Mouse (Mus musculus): ENCODE results near the gene Smco1. TPM values are rescaled to one million over a fixed set of nuclear protein-coding genes. Genes with fewer than 3 reads are reported as not detected.
"Not testable (repeated sequence)": the region's sequence is repeated elsewhere in the genome, so short reads cannot be mapped to it uniquely, and the experiment has no call there.

The Smco1 gene
- total RNA-seq (2021): not detected
- not detected in 2 replicates for polyA plus RNA-seq (2012; rRNA removed)
- long read RNA-seq: 0 reads

DNA sequence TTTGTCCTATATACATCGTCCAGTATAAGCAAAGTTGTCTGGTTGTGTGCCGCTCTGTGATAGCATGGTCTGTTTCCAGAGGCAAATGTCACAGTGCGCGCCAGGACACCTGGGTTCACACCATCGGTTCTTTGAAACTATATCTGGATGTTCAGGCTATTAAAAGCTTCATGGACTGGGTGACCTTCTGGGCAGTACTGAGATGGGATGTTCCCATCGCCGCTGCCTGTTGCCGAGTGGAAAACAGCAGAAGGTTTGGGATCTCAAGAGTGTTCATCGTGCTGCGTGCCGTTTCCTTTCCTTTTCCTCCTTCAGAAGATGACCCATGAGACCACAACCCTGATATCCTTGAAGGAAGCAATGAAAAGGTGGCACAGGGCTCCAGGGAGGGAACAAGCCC, at the start of gene Smco1:
Smco1 (plus strand) TSS at position 178 of the 400 bp plus-strand sequence.
- no peak for DNase-seq

- DNase-seq: no peak
Observed at GRCm38 (mm10) chr16:32221803-32222202, 49.5 kb upstream of the Smco1 start.

- DNase-seq: no peak
Observed at GRCm38 (mm10) chr16:32222399-32222798, 48.9 kb upstream of the Smco1 start.

- peak; percentile 81 for DNase-seq
Observed at GRCm38 (mm10) chr16:32232050-32232449, 39.2 kb upstream of the Smco1 start.

GRCm38 (mm10) chr16:32237930-32238680, 33.2 kb upstream of the Smco1 start:
- DNase-seq: peak; percentile 51

DNA sequence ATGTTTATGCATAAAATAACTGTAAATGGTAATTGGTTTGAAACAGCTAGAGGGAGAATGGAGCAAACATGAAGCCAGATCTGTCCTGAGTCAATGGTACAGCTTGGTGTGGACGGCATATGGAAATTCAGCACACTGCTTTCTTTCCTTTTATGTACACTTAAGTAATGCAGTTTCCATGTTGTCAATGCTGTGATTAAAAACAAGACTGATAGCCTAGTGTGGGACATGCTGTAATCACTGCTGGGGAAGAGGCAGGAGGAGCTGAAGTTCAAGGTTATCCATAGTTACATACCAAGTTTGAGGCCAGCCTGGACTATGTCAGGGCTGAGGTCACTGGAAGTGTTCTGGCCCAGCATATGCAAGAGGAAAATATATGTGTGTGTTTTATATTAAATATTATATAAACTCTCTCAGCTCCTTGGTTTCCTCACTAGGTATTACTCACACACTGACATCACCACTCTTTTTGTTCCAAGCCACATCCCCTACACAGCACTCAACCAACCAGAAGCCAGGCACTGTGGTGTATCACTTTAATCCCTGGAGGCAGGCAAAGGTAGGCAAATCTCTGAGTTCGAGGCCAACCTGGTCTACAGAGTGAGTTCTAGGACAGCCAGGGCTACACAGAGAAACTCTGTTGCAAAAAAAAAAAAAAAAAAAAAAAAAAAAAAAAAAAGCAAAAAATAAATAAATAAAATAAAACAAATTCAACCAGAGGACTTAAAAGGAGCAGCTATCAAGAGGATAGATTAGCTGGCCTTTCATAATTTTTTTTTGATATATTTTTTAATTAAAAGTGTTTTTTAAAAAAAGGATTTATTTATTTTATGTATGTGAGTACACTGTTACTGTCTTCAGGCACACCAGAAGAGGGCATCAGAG, 31.6 kb upstream of the Smco1 start:
- DNase-seq: peak; percentile 40

DNA sequence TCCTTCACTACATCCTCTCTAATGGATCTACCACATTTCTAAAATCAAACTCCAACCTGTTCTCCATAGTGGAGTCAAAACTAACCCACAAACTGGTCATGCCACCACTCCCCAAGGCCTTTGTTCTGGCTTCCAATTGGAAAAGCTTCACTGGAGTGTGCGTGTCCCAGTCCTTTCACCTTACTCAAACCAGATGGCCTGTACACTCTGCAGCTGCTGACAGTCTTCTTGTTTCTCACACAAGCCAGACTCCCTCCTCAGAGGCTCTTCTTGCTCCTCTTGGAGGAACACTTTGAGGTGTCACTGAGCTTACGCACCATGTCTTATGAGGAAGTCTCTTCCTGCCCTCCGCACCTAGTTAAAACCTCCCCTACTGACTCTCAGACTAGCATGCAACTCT, 27.4 kb upstream of the Smco1 start:
- no peak for DNase-seq

DNA sequence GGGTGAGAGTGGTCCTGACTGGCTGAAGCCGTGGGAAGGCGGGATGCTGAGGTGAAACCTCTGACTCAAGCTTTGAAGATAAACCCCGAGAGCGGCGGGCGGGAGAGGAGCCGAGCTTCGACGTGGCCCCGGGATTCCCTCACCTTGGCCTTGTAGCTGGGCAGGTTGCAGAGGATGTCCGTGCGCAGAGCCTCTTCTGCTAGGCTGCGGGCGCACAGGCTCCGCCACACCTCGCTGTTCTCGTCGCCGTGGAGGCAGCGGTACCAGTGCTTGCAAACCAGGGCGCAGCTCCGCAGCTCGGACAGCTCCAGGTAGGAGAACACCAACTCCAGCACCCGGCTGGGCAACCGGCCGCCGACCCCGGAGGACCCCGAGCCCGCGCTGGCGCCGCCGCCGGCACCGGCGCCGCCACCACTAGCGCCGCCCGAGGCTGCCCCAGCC, 24.9 kb upstream of the Smco1 start:
- DNase-seq: peak; percentile 71

DNA sequence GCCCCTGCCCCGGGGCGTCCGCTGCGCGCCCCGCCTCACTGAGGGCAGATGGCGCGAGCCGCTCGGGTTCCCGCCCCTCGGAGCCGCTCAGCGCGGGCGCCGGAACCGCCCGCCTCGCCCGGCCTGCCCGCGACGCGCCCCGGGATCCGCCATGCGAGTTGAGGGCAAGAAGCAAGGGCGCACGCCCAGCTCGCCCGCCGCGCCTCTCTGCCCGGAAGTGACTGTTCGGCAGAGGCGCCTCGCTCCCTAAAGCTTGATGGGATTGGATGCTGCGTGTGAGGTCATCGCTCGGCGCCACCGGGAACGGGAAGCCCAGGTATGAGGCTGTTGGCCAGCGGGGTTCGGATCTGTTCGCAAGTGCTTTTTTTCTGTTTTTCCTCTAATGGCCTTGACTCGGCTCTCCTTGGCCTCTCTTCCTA, 24.3 kb upstream of the Smco1 start, which contains the start of the genes Fbxo45 and Wdr53:
Fbxo45 (minus strand) TSS at position 207 of the 419 bp plus-strand sequence.
Wdr53 (plus strand) TSS at position 276 of the 419 bp plus-strand sequence.
- DNase-seq: peak; percentile 99

DNA sequence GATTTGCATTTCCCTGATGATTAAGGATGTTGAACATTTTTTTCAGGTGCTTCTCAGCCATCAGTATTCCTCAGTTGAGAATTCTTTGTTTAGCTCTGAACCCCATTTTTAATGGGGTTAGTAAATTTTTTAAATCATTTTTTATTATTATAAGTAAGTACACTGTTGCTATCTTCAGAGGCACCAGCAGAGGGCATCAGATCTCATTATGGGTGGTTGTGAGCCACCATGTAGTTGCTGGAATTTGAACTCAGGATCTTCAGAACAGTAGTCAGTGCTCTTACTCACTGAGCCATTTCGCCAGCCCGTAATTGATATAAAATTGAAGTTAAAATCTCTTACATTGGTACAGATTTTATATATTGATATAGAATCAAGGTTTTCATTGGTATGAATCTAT, 7.0 kb upstream of the Smco1 start:
- peak; percentile 22 for DNase-seq

DNA sequence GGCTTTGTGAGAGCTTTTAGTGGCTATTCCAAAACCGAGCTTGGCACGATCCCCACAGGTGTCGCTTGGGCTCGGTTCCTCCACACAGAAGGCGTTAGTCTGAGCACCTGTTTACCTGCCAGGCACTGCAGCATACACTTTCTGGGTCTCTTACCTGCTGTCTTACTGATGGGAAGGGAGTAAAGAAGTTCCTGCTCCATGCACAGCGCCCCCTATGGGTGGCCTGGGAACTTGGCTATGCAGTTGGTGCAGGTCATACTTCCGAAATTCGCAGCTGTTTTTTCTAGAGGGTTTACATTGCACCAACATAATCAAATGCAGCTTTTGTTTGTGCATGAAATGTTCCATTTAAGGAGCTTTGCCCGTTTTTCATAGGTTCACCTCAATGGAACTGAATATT, 2.1 kb downstream of the Smco1 start:
- DNase-seq: no peak

DNA sequence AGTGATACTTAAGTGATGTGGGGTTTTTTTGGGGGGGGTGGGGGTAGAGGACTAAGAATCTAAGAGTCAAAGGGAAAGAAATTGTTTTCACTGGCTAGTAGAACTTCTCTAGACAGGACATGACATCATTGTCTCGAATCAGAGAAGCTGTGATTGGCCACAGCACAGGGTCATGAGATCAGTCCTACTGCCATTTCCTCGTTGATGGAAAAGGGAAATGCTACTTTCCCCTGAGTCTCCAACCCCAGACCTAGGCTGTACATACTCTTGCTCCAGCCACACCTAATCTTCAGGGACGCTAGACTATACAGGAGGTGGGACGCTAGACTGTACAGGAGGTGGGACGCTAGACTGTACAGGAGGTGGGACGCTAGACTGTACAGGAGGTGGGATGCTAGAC, 3.8 kb downstream of the Smco1 start:
- DNase-seq: no peak

DNA sequence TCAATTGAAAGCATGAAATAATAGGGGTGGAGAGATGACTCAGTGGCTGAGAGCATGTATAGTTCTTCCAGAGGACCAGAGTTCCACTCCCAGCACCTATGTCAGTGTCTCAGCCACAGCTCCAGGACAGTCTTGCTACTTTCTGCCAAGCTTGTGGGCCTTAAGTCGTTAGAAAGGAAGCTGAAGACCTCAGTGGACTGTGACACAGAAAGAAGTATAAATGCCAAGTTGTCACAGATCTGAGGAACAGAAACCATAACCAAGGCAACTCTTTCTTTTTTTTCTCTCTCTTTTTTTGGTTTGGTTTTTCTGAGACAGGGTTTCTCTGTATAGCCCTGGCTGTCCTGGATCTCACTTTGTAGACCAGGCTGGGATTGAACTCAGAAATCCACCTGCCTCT, 4.6 kb downstream of the Smco1 start:
- no peak for DNase-seq

- peak; percentile 95 for DNase-seq
Observed at GRCm38 (mm10) chr16:32277308-32278256, 6.3 kb downstream of the Smco1 start, which contains the start of gene Rnf168. Gene Rnf168, plus strand, starts transcription at chr16:32277459.

- DNase-seq: peak; percentile 19
Observed at GRCm38 (mm10) chr16:32278396-32278795, 7.1 kb downstream of the Smco1 start.

- no peak for DNase-seq
Observed at GRCm38 (mm10) chr16:32280211-32280610, 8.9 kb downstream of the Smco1 start.

- DNase-seq: no peak
Observed at GRCm38 (mm10) chr16:32282608-32283007, 11.3 kb downstream of the Smco1 start.

DNA sequence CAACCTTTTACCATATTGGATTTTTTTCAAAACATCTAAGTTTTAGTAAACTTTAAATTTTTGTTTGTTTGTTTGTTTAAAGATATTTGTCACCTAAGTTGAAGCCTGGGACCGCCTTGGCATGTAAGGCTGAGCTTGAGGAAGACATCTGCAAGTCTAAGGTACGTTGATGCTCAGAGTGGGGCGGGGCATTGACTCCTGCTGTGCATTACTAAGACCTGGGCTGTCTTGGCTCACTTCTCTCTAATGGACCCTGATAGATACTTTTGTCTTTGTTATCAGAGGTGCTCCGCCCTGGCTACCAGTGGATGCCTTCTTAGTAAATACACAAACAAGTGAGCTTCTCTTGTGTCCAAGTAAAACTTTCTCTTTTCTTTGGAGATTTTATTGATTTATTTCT, 20.6 kb downstream of the Smco1 start:
- DNase-seq: no peak

DNA sequence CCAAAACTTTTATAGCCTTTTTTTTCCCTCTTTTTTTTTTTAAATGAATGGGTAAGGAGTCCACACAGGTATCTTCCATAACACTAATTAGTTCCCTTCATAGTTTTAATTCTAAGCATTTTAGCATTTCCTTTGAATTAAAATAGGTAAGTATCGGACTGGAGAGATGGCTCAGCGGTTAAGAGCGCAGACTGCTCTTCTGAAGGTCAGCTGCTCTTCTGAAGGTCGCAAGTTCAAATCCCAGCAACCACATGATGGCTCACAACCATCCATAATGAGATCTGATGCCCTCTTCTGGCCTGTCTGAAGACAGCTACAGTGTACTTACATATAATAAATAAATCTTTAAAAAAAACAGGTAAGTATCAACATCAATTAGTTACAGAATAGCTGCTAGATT, 28.3 kb downstream of the Smco1 start:
- DNase-seq: not testable (repeated sequence)

DNA sequence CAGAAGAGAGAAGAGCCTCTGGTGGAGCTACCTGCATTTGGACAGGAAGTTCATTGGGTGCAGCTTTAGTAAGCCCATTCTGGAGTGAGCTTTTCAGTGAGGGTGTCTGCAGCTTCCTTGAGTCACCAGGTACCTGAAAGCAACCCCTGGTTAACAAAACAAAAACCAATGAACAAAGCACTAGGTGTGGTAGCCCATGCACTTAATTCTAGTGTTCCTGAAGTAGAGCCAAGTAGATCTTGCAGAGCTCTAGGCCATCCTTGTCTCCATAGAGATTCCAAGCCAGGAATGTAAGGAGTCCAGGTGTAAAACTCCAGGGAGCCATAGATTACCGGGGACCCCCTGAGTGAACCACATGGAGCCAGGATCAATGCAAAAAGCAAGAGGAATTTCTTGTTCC, 31.8 kb downstream of the Smco1 start:
- no peak for DNase-seq

GRCm38 (mm10) chr16:32303886-32304285, 32.6 kb downstream of the Smco1 start:
- DNase-seq: no peak

DNA sequence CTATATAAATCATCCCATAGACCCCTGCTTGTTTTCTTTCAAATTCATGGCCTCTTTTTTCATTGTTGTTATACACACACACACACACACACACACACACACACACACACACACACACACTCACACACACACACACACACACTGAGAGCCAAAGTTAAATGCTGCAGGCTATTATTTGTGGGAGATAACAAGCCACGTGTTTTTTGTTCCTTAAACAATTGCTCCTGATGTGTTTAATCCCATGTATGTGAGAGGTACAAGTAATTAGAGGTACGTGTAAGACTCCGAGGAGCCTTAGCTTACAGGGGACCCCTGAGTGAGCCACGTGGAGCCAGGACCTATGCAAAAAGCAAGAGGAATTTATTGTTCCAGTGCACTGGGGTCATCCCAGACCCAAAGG, 40.7 kb downstream of the Smco1 start:
- no peak for DNase-seq

Data from adrenal gland, adult 2 months (tissue).